Mouse (Mus musculus): Measurements from ENCODE around the gene Asah2. TPM values are rescaled to one million over a fixed set of nuclear protein-coding genes. Genes with fewer than 3 reads are reported as not detected.
"Not testable (repeated sequence)": the region's sequence is repeated elsewhere in the genome, so short reads cannot be mapped to it uniquely, and the experiment has no call there.

Asah2 gene
- polyA plus RNA-seq, 1 experiment from 2014 or later: 0.77 TPM

DNA sequence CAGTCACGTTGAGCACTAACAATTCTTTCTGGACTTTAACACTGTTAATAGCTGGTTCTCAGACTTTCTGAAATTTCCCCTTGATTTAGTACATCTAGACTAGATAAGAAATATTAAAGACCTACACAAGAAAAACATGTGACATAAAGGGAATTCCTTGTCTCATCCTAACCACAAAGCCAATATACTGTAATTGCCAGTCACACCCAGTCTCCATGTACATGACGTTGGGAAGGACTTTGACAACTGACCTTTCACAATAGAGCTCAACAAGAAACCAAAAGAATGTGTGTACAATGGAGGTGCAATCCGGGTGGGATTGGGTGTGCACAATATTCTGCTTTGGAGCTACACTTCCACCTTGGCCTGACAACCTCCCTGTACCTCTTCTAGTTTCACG, 15.7 kb downstream of the Asah2 start:
- WGBS: 91% methylated on average over 4 of the region's 4 CpGs
- no peak overlapping the region for H3K4me3 ChIP-seq (replicated peaks)
- H3K9me3 ChIP-seq: no peaks in the 10 kb centered on the region
- no peaks in the 10 kb centered on the region for H3K27me3 ChIP-seq
- no peak for ATAC-seq
- H3K9ac ChIP-seq (replicated peaks): no peak overlapping the region
- H3K4me2 ChIP-seq (replicated peaks): no peak overlapping the region
- no peaks in the 10 kb centered on the region for H3K4me1 ChIP-seq (replicated peaks)
- H3K36me3 ChIP-seq: no peaks in the 10 kb centered on the region
- no peak overlapping the region for H3K27ac ChIP-seq

GRCm38 (mm10) chr19:32090804-32091203, 17.2 kb downstream of the Asah2 start:
- 87% methylated on average over 4 of the region's 4 CpGs for WGBS
- Histone ChIP-seq H3K27me3 (no peaks in the 10 kb centered on the region), H3K9ac (replicated peaks) (no peak overlapping the region), H3K4me2 (replicated peaks) (no peak overlapping the region), H3K4me1 (replicated peaks) (no peaks in the 10 kb centered on the region), H3K9me3 (no peaks in the 10 kb centered on the region), H3K4me3 (replicated peaks) (no peak overlapping the region), H3K27ac (no peak overlapping the region), H3K36me3 (no peaks in the 10 kb centered on the region)
- no peak for ATAC-seq

GRCm38 (mm10) chr19:32088570-32088969, 19.4 kb downstream of the Asah2 start:
- Histone ChIP-seq H3K9ac (replicated peaks) (no peak overlapping the region), H3K36me3 (no peaks in the 10 kb centered on the region), H3K4me3 (replicated peaks) (no peak overlapping the region), H3K4me2 (replicated peaks) (no peak overlapping the region), H3K9me3 (no peaks in the 10 kb centered on the region), H3K4me1 (replicated peaks) (no peaks in the 10 kb centered on the region), H3K27me3 (no peaks in the 10 kb centered on the region), H3K27ac (no peak overlapping the region)
- WGBS: 89% methylated on average over 1 of the region's 1 CpGs
- no peak for ATAC-seq

- 90% methylated on average over 6 of the region's 6 CpGs for whole genome bisulfite sequencing
Observed at GRCm38 (mm10) chr19:32087736-32088470, 20.1 kb downstream of the Asah2 start.

DNA sequence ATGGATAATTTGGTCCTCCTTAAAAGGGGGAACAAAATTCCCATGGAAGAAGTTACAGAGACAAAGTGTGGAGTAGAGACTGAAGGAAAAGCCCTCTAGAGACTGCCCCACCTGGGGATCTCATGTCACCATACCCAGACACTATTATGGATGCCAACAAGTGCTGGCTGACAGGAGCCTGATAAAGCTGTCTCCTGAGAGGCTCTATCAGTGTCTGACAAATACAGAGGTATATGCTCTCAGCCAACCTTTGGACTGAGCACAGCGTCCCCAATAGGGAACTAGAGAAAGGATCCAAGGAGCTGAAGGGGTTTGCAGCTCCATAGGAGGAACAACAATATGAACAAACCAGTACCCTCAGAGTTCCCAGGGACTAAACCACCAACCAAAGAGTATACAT, 23.2 kb downstream of the Asah2 start:
- not testable (repeated sequence) for H3K4me1 ChIP-seq (replicated peaks); H3K36me3 ChIP-seq; H3K27me3 ChIP-seq; H3K27ac ChIP-seq; H3K4me3 ChIP-seq (replicated peaks); H3K4me2 ChIP-seq (replicated peaks); ATAC-seq; H3K9ac ChIP-seq (replicated peaks); H3K9me3 ChIP-seq
- 83% methylated on average over 1 of the region's 1 CpGs for WGBS

More at GRCm38 (mm10) chr19:32087736-32088470, 20.1 kb downstream of the Asah2 start:
- Histone ChIP-seq H3K27ac (no peak overlapping the region), H3K4me3 (replicated peaks) (no peak overlapping the region), H3K4me1 (replicated peaks) (no peaks in the 10 kb centered on the region), H3K9me3 (no peaks in the 10 kb centered on the region), H3K27me3 (no peaks in the 10 kb centered on the region), H3K36me3 (no peaks in the 10 kb centered on the region), H3K9ac (replicated peaks) (no peak overlapping the region), H3K4me2 (replicated peaks) (no peak overlapping the region)
- ATAC-seq: no peak

GRCm38 (mm10) chr19:32070340-32070739, 37.7 kb downstream of the Asah2 start:
- Histone ChIP-seq H3K4me2 (replicated peaks) (no peak overlapping the region), H3K27me3 (no peaks in the 10 kb centered on the region), H3K27ac (no peak overlapping the region), H3K4me3 (replicated peaks) (no peak overlapping the region), H3K9ac (replicated peaks) (no peak overlapping the region), H3K4me1 (replicated peaks) (no peaks in the 10 kb centered on the region), H3K36me3 (no peaks in the 10 kb centered on the region), H3K9me3 (no peaks in the 10 kb centered on the region)
- no peak for ATAC-seq
- 74% methylated on average over 2 of the region's 2 CpGs for WGBS

DNA sequence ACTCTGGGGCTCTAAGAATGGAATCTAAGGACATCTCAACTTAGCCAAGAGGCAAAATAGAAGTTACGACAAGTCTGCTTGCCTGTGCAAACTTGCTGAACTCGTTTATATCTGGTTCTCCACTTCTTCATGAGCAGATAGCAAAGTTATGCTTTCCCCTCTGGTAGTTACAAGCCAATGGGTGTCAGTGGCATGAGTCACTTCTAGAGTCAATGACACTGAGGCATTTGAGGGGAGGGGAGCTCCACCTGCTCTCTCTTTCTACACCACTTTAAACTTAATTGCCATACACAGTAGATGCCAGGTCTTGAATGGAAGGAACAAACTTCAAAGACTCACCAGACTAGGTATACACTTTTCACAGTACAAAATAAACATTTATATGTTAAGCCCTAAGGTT, 38.4 kb downstream of the Asah2 start:
- Histone ChIP-seq H3K4me1 (replicated peaks) (no peaks in the 10 kb centered on the region), H3K4me2 (replicated peaks) (no peak overlapping the region), H3K27me3 (no peaks in the 10 kb centered on the region), H3K9ac (replicated peaks) (no peak overlapping the region), H3K36me3 (no peaks in the 10 kb centered on the region), H3K4me3 (replicated peaks) (no peak overlapping the region), H3K9me3 (no peaks in the 10 kb centered on the region), H3K27ac (no peak overlapping the region)
- WGBS: 85% methylated on average over 2 of the region's 2 CpGs
- no peak for ATAC-seq

GRCm38 (mm10) chr19:32067669-32068068, 40.3 kb downstream of the Asah2 start:
- Histone ChIP-seq H3K27me3 (no peaks in the 10 kb centered on the region), H3K9me3 (no peaks in the 10 kb centered on the region), H3K36me3 (no peaks in the 10 kb centered on the region), H3K9ac (replicated peaks) (no peak overlapping the region), H3K4me3 (replicated peaks) (no peak overlapping the region), H3K27ac (no peak overlapping the region), H3K4me1 (replicated peaks) (0 out of 2 replicates have a peak, but pooled peaks cover 4% of the 10 kb centered on the region), H3K4me2 (replicated peaks) (no peak overlapping the region)
- no peak for ATAC-seq
- 74% methylated on average over 4 of the region's 4 CpGs for WGBS

DNA sequence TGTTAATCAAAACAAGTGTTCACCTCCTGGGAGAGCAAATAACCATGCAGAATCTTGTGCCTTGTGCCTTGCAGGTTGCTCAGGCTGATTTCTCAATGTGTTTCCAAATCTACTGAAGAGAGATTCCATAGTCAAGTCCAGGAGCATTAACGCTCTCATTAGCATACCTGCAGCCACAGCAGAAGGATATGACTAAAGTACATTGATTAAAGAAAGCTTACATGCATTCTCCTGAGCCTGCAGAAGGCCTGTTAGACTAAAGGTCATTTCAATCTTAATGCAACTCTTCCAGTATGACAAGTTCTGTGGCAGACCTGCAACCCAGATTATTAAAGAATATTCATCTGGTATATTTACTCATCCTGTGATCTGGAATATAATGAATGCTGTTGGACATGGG, 46.7 kb downstream of the Asah2 start:
- WGBS: 92% methylated on average over 1 of the region's 1 CpGs
- Histone ChIP-seq H3K4me2 (replicated peaks) (no peak overlapping the region), H3K4me1 (replicated peaks) (0 out of 2 replicates have a peak, but pooled peaks cover 4% of the 10 kb centered on the region), H3K9ac (replicated peaks) (no peak overlapping the region), H3K9me3 (no peaks in the 10 kb centered on the region), H3K27me3 (no peaks in the 10 kb centered on the region), H3K36me3 (no peaks in the 10 kb centered on the region), H3K4me3 (replicated peaks) (no peak overlapping the region), H3K27ac (no peak overlapping the region)
- ATAC-seq: no peak

- ATAC-seq: no peak
- WGBS: 97% methylated on average over 1 of the region's 1 CpGs
Observed at GRCm38 (mm10) chr19:32056252-32056651, 51.8 kb downstream of the Asah2 start.

DNA sequence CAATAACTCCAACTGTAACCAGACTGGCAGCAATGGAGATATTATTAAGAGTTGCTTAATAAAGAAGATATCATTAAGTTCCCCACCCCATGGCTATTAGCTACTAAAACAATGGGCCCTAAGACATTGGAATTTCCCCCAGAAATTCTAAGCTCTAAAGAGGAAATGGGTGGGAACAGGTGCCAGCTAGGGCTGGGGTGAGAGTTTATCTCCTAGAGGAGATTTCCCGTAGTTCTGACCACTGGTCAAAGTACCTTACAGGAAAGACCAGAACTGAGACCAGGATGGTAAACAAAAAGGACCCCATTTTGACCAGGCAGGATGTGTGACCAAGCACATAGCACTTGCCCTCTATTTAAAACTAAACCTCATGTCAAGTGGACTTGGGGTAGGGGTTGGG, 52.3 kb downstream of the Asah2 start:
- no peaks in the 10 kb centered on the region for H3K27me3 ChIP-seq
- no peak overlapping the region for H3K9ac ChIP-seq (replicated peaks)
- no peaks in the 10 kb centered on the region for H3K4me1 ChIP-seq (replicated peaks)
- 64% methylated on average over 1 of the region's 1 CpGs for WGBS
- no peak overlapping the region for H3K27ac ChIP-seq
- no peaks in the 10 kb centered on the region for H3K36me3 ChIP-seq
- no peak overlapping the region for H3K4me2 ChIP-seq (replicated peaks)
- no peaks in the 10 kb centered on the region for H3K9me3 ChIP-seq
- ATAC-seq: no peak
- no peak overlapping the region for H3K4me3 ChIP-seq (replicated peaks)

More at GRCm38 (mm10) chr19:32056252-32056651, 51.8 kb downstream of the Asah2 start:
- Histone ChIP-seq H3K4me1 (replicated peaks) (no peaks in the 10 kb centered on the region), H3K36me3 (no peaks in the 10 kb centered on the region), H3K9me3 (no peaks in the 10 kb centered on the region), H3K9ac (replicated peaks) (no peak overlapping the region), H3K27me3 (no peaks in the 10 kb centered on the region), H3K27ac (no peak overlapping the region), H3K4me2 (replicated peaks) (no peak overlapping the region), H3K4me3 (replicated peaks) (no peak overlapping the region)

- ATAC-seq: no peak
- H3K4me3 ChIP-seq (replicated peaks): no peak overlapping the region
- no peak overlapping the region for H3K4me2 ChIP-seq (replicated peaks)
- H3K27me3 ChIP-seq: no peaks in the 10 kb centered on the region
- H3K9me3 ChIP-seq: no peaks in the 10 kb centered on the region
- H3K36me3 ChIP-seq: no peaks in the 10 kb centered on the region
- 91% methylated on average over 2 of the region's 2 CpGs for WGBS
- H3K4me1 ChIP-seq (replicated peaks): no peaks in the 10 kb centered on the region
- no peak overlapping the region for H3K9ac ChIP-seq (replicated peaks)
- H3K27ac ChIP-seq: no peak overlapping the region
Observed at GRCm38 (mm10) chr19:32051251-32051650, 56.8 kb downstream of the Asah2 start.

- 98% methylated on average over 4 of the region's 4 CpGs for WGBS
- no peaks in the 10 kb centered on the region for H3K36me3 ChIP-seq
- ATAC-seq: no peak
- no peak overlapping the region for H3K4me2 ChIP-seq (replicated peaks)
- H3K4me1 ChIP-seq (replicated peaks): no peaks in the 10 kb centered on the region
- H3K9ac ChIP-seq (replicated peaks): no peak overlapping the region
- no peaks in the 10 kb centered on the region for H3K27me3 ChIP-seq
- no peak overlapping the region for H3K4me3 ChIP-seq (replicated peaks)
- H3K27ac ChIP-seq: no peak overlapping the region
- no peaks in the 10 kb centered on the region for H3K9me3 ChIP-seq
Observed at GRCm38 (mm10) chr19:32032881-32033280, 75.1 kb downstream of the Asah2 start.

Measured in midbrain, embryonic 13.5 days (tissue).